ENCODE assay signal across 29 mouse cellular contexts in the genomic region with DNA sequence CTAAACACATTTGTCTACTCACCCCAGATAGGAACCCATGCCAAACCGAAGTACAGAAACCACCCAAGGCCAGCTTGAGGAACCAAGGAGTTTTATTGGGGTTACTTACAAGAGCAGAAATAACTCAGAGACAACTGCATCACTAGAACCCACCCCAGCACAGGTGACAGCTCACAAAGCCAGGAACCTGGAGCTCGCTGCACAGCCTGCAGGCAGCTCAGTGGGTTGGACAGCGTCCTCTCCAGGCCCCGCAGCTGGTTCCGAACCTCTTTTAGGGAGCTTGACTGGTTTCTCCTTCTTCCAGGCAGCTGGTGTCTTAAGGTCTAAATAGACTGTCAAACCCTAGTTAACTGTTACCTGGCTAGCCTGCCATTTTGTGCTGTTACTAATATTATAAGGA. TPM values are rescaled to one million over a fixed set of nuclear protein-coding genes. Genes with fewer than 3 reads are reported as not detected.
"Had no signal": no experiment of that assay in that cellular context is flagged by ENCODE, and none has a peak within 500 bp of the region (broad histone marks: within the 10 kb centered on the region; RNA-seq: fewer than 3 reads in every experiment).

No protein-coding gene starts in this region.

- ATAC-seq: forebrain, embryonic 13.5 days; forebrain, embryonic 14.5 days; forebrain, embryonic 15.5 days; forebrain, embryonic 16.5 days; forebrain, postnatal 0 days had no signal

- H3K4me2 ChIP-seq: embryonic facial prominence, embryonic 12.5 days; embryonic facial prominence, embryonic 13.5 days; embryonic facial prominence, embryonic 15.5 days; forebrain, embryonic 12.5 days; forebrain, embryonic 13.5 days; forebrain, embryonic 15.5 days had no signal

- H3K4me3 ChIP-seq: embryonic facial prominence, embryonic 10.5 days; embryonic facial prominence, embryonic 12.5 days; embryonic facial prominence, embryonic 13.5 days; embryonic facial prominence, embryonic 15.5 days; erythroblast, embryonic 14.5 days; forebrain, embryonic 10.5 days; forebrain, embryonic 12.5 days; forebrain, embryonic 13.5 days; forebrain, embryonic 15.5 days; gastrocnemius, adult 2 months; heart, adult 2 months had no signal

- H3K36me3 ChIP-seq: embryonic facial prominence, embryonic 10.5 days; embryonic facial prominence, embryonic 12.5 days; embryonic facial prominence, embryonic 13.5 days; embryonic facial prominence, embryonic 15.5 days; forebrain, embryonic 10.5 days; forebrain, embryonic 12.5 days; forebrain, embryonic 15.5 days had no signal

- H3K27me3 ChIP-seq: embryonic facial prominence, embryonic 12.5 days; embryonic facial prominence, embryonic 13.5 days; embryonic facial prominence, embryonic 15.5 days; forebrain, embryonic 12.5 days; forebrain, embryonic 13.5 days; forebrain, embryonic 15.5 days had no signal

- DNase-seq: cerebellum, adult 2 months; cerebellum, adult 8-10 months; cerebellum, adult 9-10 months; cerebellum, adult 9-11 months; cerebellum, postnatal 10 days; cerebellum, postnatal 14 days; cerebellum, postnatal 25 days; cerebellum, postnatal 36 days; embryo, embryonic 11 days; forebrain, postnatal 0 days; gastrocnemius, adult 2 months; gastrocnemius, postnatal 10 days; gastrocnemius, postnatal 14 days; gastrocnemius, postnatal 25 days; gastrocnemius, postnatal 36 days; heart, adult 18-20 months; heart, adult 2 months had no signal

RNA-seq across cellular contexts. Expression of a gene that starts 7.9 kb away (rescaled TPM):
- total RNA-seq: gastrocnemius, postnatal 36 days had no signal
- polyA plus RNA-seq: erythroblast, embryonic 14.5 days had no signal

RNA-seq across cellular contexts. Expression of a gene that starts 51.2 kb away (rescaled TPM):
- total RNA-seq: granulocyte monocyte progenitor cell, adult 5-6 weeks had no signal
- polyA plus RNA-seq: erythroblast, embryonic 14.5 days had no signal
